Mouse (Mus musculus) intestine, postnatal 0 days (tissue): Measurements from ENCODE around the gene Ccm2l. TPM values are rescaled to one million over a fixed set of nuclear protein-coding genes. Genes with fewer than 3 reads are reported as not detected.
A peak's percentile ranks its signal among the peaks of the same experiment; 100 is the strongest.

Experiments used
- ATAC-seq: fragments of 200-750 bp; cut with Nextera tagmentation; 2 replicates; pipeline ENCODE4 v1.8.0; 2017; ENCODE audit warnings: mild to moderate bottlenecking, moderate TSS enrichment, moderate library complexity
- H3K27ac ChIP-seq: fragments of 300-500 bp; sonication (generic); 2 replicates; pipeline ENCODE4 v1.5.1; 2014; ENCODE audit warnings: mild to moderate bottlenecking, low read depth, low read length, moderate library complexity
- H3K27me3 ChIP-seq: fragments of 300-500 bp; sonication (generic); replicated peaks from 2 replicates; pipeline ENCODE4 v1.6.1; 2014; ENCODE audit warnings: low read length, mixed read lengths; ENCODE audit not compliant: control insufficient read depth, insufficient read depth
- H3K36me3 ChIP-seq: fragments of 300-500 bp; sonication (generic); 2 replicates; pipeline ENCODE4 v1.6.1; 2014; ENCODE audit warnings: mild to moderate bottlenecking, moderate library complexity; ENCODE audit not compliant: control insufficient read depth, insufficient read depth
- H3K4me1 ChIP-seq: fragments of 300-500 bp; sonication (generic); replicated peaks from 2 replicates; pipeline ENCODE4 v1.6.1; 2014; ENCODE audit warnings: antibody characterized with exemption, low read length, mixed read lengths; ENCODE audit not compliant: control insufficient read depth, insufficient read depth
- H3K4me2 ChIP-seq: fragments of 300-500 bp; sonication (generic); replicated peaks from 2 replicates; pipeline ENCODE4 v1.6.1; 2014; ENCODE audit warnings: low read depth, mild to moderate bottlenecking, moderate library complexity
- H3K4me3 ChIP-seq: fragments of 300-500 bp; sonication (generic); 2 replicates; pipeline ENCODE4 v1.5.1; 2014; ENCODE audit warnings: low read depth, low read length
- H3K9ac ChIP-seq: fragments of 300-500 bp; sonication (generic); 2 replicates; pipeline ENCODE4 v1.6.1; 2014; ENCODE audit warnings: mild to moderate bottlenecking, low read depth, low read length
- H3K9me3 ChIP-seq: fragments of 300-500 bp; sonication (generic); 2 replicates; pipeline ENCODE4 v1.6.1; 2016; ENCODE audit warnings: mixed run types; ENCODE audit not compliant: control insufficient read depth
- CTCF ChIP-seq: sonication (generic); IDR thresholded peaks from 2 replicates; pipeline ENCODE4 v1.5.1; 2016; ENCODE audit warnings: low read depth, mild to moderate bottlenecking, control low read depth, antibody characterized with exemption, moderate library complexity
- WGBS: fragments of 180-500 bp; shearing (Covaris S2); extraction: QIAGEN DNeasy Blood & Tissue Kit; methylation state at CpG from one replicate; pipeline ENCODE4 v1.1.7; 2014; 5-methylcytosine and 5-hydroxymethylcytosine counted together
- polyA plus RNA-seq: library from polyadenylated mRNA; unstranded; fragments of >200 nt; fragmentation: Nextera tagmentation; extraction: Ambion mirVana; gene quantifications from 2 replicates; pipeline ENCODE4 v1.2.1, GENCODE M21; 2015

Gene Ccm2l
- polyA plus RNA-seq, 1 experiment from 2014 or later, result 1.7 TPM

GRCm38 (mm10) chr2:153090551-153091165 is 24.9 kb downstream of the Ccm2l start:
- Histone ChIP-seq H3K4me3 (no peak overlapping the region), H3K4me2 (no peak overlapping the region), H3K27ac (no peak overlapping the region), H3K9ac (no peak overlapping the region), H3K36me3 (no peaks in the 10 kb centered on the region), H3K4me1 (0 out of 2 replicates have a peak, but pooled peaks cover 3% of the 10 kb centered on the region), H3K27me3 (no peaks in the 10 kb centered on the region), H3K9me3 (no peaks in the 10 kb centered on the region)
- ATAC-seq, result no peak
- WGBS, result 35% methylated on average over 10 of the region's 10 CpGs
- no peak for TF ChIP-seq CTCF

- Histone ChIP-seq H3K27ac (no peak overlapping the region), H3K36me3 (no peaks in the 10 kb centered on the region), H3K4me2 (no peak overlapping the region; the same call in 1 of the 2 replicates), H3K4me1 (no peaks in the 10 kb centered on the region), H3K27me3 (peaks cover 27% of the 10 kb centered on the region), H3K9ac (no peak overlapping the region), H3K9me3 (no peaks in the 10 kb centered on the region), H3K4me3 (peak overlapping the region; percentile 48)
- 36% methylated on average over 23 of the region's 23 CpGs for WGBS
- no peak for ATAC-seq
- TF ChIP-seq CTCF, result no peak
Measured at GRCm38 (mm10) chr2:153107046-153107766, 41.5 kb downstream of the Ccm2l start.

GRCm38 (mm10) chr2:153107802-153108201 is 42.0 kb downstream of the Ccm2l start:
- no peak overlapping the region for H3K9ac ChIP-seq
- H3K27me3 ChIP-seq, result peaks cover 27% of the 10 kb centered on the region
- H3K4me2 ChIP-seq, result peak overlapping the region; percentile 80; the same call in 1 of the 2 replicates
- WGBS, result 4% methylated on average over 15 of the region's 15 CpGs
- no peak for ATAC-seq
- no peaks in the 10 kb centered on the region for H3K4me1 ChIP-seq
- peak overlapping the region; percentile 48 for H3K4me3 ChIP-seq
- TF ChIP-seq CTCF, result no peak
- no peak overlapping the region for H3K27ac ChIP-seq
- H3K9me3 ChIP-seq, result no peaks in the 10 kb centered on the region
- no peaks in the 10 kb centered on the region for H3K36me3 ChIP-seq

- Histone ChIP-seq H3K27me3 (peaks cover 27% of the 10 kb centered on the region), H3K4me1 (no peaks in the 10 kb centered on the region), H3K27ac (no peak within 1 kb of the TSS), H3K4me2 (peak within 1 kb of the TSS; percentile 80), H3K36me3 (no peaks in the 10 kb centered on the region), H3K4me3 (peak within 1 kb of the TSS; percentile 48), H3K9ac (no peak within 1 kb of the TSS), H3K9me3 (no peaks in the 10 kb centered on the region)
- 4% methylated on average over 52 of the region's 52 CpGs for whole genome bisulfite sequencing
- peak; percentile 22; the same call in 1 of the 2 replicates for TF ChIP-seq CTCF
- ATAC-seq, result peak; percentile 45; the same call in 1 of the 2 replicates
Measured at GRCm38 (mm10) chr2:153108313-153109264, 42.8 kb downstream of the Ccm2l start, which contains the start of gene Hck. Hck (plus strand) TSS chr2:153108468.

- no peak overlapping the region for H3K9ac ChIP-seq
- H3K27me3 ChIP-seq, result peaks cover 27% of the 10 kb centered on the region
- H3K4me1 ChIP-seq, result no peaks in the 10 kb centered on the region
- ATAC-seq, result no peak
- no peak for TF ChIP-seq CTCF
- H3K27ac ChIP-seq, result no peak overlapping the region
- no peak overlapping the region for H3K4me3 ChIP-seq
- WGBS, result 69% methylated on average over 7 of the region's 7 CpGs
- H3K9me3 ChIP-seq, result no peaks in the 10 kb centered on the region
- H3K36me3 ChIP-seq, result no peaks in the 10 kb centered on the region
- H3K4me2 ChIP-seq, result no peak overlapping the region
Measured at GRCm38 (mm10) chr2:153109596-153109995, 43.8 kb downstream of the Ccm2l start.

- no peak overlapping the region for H3K27ac ChIP-seq
- H3K4me3 ChIP-seq, result no peak overlapping the region
- no peaks in the 10 kb centered on the region for H3K9me3 ChIP-seq
- H3K27me3 ChIP-seq, result peaks cover 27% of the 10 kb centered on the region
- H3K9ac ChIP-seq, result no peak overlapping the region
- ATAC-seq, result no peak
- TF ChIP-seq CTCF, result no peak
- H3K36me3 ChIP-seq, result no peaks in the 10 kb centered on the region
- H3K4me1 ChIP-seq, result no peaks in the 10 kb centered on the region
- no peak overlapping the region for H3K4me2 ChIP-seq
- WGBS, result 72% methylated on average over 7 of the region's 7 CpGs
Measured at GRCm38 (mm10) chr2:153111298-153111697, 45.5 kb downstream of the Ccm2l start.
